Mouse (Mus musculus) olfactory bulb, adult 2 months (tissue): ENCODE data around the gene Pate2. TPM values are rescaled to one million over a fixed set of nuclear protein-coding genes. Genes with fewer than 3 reads are reported as not detected.

Experiments used
- H3K27ac ChIP-seq: fragments of 200-500 bp; 2 replicates; pipeline ENCODE4 v1.5.1; 2012; ENCODE audit warnings: low read depth, low read length; ENCODE audit not compliant: insufficient read depth
- H3K4me1 ChIP-seq: fragments of 200-500 bp; 2 replicates; pipeline ENCODE4 v1.6.1; 2012; ENCODE audit warnings: low read length; ENCODE audit not compliant: control insufficient read depth, insufficient read depth
- H3K4me3 ChIP-seq: fragments of 200-500 bp; 2 replicates; pipeline ENCODE4 v1.5.1; 2012; ENCODE audit warnings: mild to moderate bottlenecking, low read depth, low read length, moderate library complexity; ENCODE audit not compliant: insufficient read depth
- CTCF ChIP-seq: fragments of 200-500 bp; IDR thresholded peaks from 2 replicates; pipeline ENCODE4 v1.5.1; 2012; ENCODE audit warnings: low read depth, mild to moderate bottlenecking, low read length, moderate library complexity; ENCODE audit not compliant: insufficient read depth
- POLR2A ChIP-seq: fragments of 200-500 bp; IDR thresholded peaks from 2 replicates; pipeline ENCODE4 v1.6.1; 2012; ENCODE audit warnings: mild to moderate bottlenecking, low read depth, low read length, moderate library complexity; ENCODE audit not compliant: insufficient read depth
- WGBS: fragments of 180-500 bp; shearing (Covaris S2); methylation state at CpG from one replicate; pipeline ENCODE4 v1.1.7; 2018; 5-methylcytosine and 5-hydroxymethylcytosine counted together
- polyA plus RNA-seq: library from polyadenylated mRNA; stranded (reverse); fragments of >200 nt; gene quantifications from 2 replicates; pipeline ENCODE4 v1.2.4, GENCODE M21; 2012; ENCODE audit warnings: low replicate concordance; ENCODE audit not compliant: missing spikeins, insufficient read depth, insufficient read length

Pate2 gene
- polyA plus RNA-seq = not detected in 2 replicates

DNA sequence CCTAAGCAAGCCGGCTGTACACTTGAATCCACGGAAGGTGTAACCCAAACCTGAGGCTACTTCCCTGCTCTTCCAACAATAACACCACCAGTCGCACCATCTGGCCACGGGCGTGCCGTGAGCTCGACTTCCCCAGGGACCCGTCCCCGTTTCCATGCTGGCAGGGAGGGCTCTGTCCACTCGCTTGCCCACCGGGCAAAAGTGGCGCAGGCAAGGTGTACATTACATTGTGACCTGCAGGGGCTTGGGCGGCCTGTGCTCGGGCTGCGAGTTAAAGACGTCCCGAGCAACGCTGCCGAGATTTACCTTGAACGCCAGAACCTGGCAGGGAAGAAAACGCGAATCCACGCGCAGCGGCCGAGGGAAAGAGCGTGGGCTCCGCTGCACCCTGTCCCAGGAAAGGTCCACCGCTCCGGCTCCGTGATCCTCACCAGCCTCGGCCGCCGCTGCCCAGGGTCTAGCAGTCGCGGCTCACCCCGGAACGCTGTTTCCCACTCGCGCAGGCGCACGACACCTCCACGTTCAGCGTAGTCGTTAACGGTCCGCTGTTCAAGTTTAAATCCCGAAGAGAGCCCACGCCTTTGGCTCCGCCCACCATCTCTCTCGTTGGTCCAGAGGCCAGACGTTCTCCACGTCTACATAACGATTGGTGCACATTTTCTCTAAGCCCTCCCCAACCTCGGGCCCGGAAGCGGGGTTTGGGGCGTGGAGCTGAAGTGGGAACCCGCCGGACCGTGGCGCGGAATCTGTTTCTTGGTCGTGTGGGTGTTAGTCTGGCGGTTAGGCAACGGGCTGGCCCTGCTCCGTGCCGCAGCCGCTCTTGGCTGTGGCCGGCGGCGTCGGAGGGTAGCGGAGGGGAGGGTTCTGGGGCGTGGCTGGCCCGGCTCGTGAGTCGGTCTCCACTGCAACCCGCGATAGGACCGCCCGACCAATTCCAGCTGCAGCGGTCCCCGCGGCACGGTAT lies at the start of gene Pate2, which contains the start of gene Hyls1:
Pate2 (plus strand) TSS at position 714 of the 964 bp plus-strand sequence.
Hyls1 (minus strand) TSS at position 828 of the 964 bp plus-strand sequence.
- 1% methylated on average over 86 of the region's 86 CpGs for WGBS
- H3K27ac ChIP-seq = peak within 1 kb of the TSS; percentile 47
- peak within 1 kb of the TSS; percentile 82 for H3K4me3 ChIP-seq
- peaks cover 5% of the 10 kb centered on the region; the same call in 1 of the 2 replicates for H3K4me1 ChIP-seq
- TF ChIP-seq POLR2A = peak; percentile 65
- peak; percentile 40; the same call in 1 of the 2 replicates for TF ChIP-seq CTCF

DNA sequence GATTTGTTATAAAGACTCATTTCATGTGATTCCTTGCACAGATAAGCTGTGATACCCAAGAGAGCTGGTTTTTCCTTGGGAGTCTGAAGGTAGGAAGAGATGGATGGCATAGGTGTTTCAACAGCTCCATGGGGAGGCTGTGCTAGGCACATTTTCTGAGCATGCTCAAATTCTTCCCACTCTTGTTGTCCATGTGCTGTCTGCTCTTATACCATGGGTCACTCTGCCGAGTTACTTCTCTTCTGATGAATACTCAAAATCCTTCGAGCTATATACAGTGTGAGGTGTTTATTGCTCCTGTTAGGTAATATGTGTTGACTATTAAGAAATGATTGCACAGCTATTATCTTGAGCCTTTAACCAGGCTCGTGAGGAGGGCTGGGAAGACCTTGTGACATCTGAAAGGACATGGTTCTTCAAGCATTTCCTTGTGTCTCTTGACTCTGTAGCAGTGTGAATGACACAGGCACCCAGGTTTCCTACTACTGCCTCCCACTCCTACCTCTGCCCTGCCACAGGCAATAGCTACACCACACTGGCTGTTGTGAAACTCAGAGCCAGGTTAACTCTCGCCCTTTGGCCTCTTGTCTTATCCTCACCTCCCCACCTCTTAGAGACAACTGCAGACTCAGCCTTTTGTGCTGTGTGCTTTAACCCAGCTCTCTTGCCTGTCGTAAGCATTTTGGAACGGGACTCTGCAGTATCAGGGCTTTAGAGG lies 49.3 kb upstream of the Pate2 start:
- 93% methylated on average over 6 of the region's 6 CpGs for WGBS
- no peak for TF ChIP-seq CTCF
- no peak for TF ChIP-seq POLR2A

DNA sequence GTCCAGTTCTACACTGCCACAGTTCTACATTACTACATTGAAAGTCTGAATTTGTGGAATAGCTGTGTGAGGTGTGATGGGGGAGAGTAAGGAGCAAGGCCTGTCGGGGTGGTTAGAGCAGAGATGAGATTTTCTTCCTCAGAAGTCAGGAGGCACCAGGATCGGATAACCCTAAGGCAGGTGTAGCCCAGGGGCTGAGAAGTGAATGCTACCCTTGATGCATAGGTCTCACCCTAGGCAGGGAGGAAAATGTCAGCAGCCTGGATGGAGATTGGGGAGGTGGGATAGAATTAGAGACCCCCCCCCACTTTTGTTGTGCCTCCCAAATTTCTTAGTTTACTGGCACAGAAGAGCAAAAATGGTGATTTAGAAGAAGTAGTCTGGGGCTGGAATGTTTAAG lies 47.8 kb upstream of the Pate2 start:
- no peak overlapping the region for H3K27ac ChIP-seq
- WGBS = 82% methylated on average over 2 of the region's 2 CpGs

More for the DNA sequence above, 49.3 kb upstream of the Pate2 start:
- no peak overlapping the region for H3K4me3 ChIP-seq
- H3K4me1 ChIP-seq = peaks cover 8% of the 10 kb centered on the region
- no peak overlapping the region for H3K27ac ChIP-seq

DNA sequence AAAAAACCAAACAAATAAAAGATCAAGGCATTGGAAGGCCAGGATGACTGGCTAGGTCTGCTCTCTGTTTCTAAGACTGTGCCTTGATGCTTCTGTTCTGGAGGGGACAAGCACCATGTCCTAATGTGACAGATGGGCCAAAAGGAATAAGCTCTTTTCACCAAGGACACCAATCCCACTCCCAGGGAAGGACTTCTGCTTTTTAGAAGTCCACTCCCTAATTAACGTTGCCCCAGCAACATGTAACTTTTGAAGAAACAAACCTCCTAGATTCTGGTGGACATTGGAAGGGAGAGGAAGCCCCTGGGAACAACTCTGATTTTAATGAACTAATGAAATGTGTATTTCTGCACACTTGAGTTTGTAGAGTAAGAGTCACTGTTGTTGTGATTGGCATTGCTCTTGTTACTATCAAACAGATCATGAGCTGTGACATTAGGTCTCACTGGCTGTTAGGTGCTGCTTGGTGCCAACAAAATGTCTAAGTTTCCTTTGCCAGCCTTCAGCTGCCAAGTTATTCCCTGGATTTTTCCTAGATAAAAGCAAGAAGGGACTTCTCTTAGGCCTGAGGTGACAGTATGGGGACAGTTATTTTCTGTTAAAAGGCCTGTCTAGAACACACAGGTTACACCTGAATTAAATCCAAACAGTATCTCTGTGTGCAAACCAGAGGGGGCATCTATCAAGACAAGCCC lies 47.1 kb upstream of the Pate2 start:
- no peak overlapping the region for H3K4me3 ChIP-seq
- 82% methylated on average over 1 of the region's 1 CpGs for WGBS
- TF ChIP-seq CTCF (no peak), POLR2A (no peak)
- peaks cover 8% of the 10 kb centered on the region for H3K4me1 ChIP-seq
- H3K27ac ChIP-seq = no peak overlapping the region

More for the DNA sequence above, 47.8 kb upstream of the Pate2 start:
- Histone ChIP-seq H3K4me3 (no peak overlapping the region), H3K4me1 (peaks cover 8% of the 10 kb centered on the region)
- no peak for TF ChIP-seq CTCF
- TF ChIP-seq POLR2A = no peak

DNA sequence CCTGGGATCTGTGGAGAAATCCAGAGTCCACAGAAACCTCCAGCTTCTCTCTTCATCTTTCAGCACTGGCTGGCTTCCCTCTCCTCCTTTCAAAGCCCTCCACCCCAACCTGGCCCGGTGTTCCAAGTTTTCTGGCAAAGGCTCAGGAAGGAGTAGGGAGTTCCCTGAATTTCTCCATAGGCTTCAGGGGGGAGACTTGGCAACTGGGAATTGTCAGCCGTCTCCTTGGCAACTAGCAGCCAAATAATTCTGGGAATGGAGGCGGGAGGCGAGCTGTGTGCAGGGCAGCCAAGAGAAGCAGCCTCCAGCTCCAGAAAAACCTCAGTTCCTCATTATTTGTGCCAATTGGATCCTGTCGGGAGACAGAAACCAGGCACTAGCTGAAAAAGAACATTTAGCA lies 46.5 kb upstream of the Pate2 start:
- WGBS = 11% methylated on average over 5 of the region's 5 CpGs
- Histone ChIP-seq H3K4me1 (peaks cover 8% of the 10 kb centered on the region), H3K4me3 (no peak overlapping the region), H3K27ac (peak overlapping the region; percentile 75)
- TF ChIP-seq POLR2A = no peak
- no peak for TF ChIP-seq CTCF

DNA sequence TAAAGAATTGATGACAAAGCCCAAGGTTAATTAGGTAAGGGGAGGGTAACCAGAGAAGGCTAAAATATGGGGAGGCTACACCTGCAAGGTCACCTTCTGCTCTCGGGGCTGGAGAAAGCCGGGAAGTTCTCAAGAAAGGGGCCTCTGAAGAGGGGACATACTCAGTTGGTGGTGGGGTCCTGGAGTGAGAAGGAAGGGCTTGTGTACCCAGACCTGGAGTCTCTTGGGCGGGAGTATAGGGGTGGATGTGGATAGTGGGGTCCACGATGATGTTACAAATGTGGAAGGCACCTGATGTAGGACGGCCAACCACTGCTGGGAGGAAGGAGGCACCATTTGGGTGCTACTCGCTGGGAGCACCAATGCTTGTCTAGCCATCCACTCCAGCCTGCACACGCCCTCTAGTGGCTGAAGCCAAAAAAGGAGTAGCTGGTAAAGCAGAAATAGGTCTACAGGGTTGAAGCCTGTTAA lies 46.1 kb upstream of the Pate2 start:
- Histone ChIP-seq H3K4me3 (peak overlapping the region; percentile 19), H3K27ac (peak overlapping the region; percentile 75), H3K4me1 (peaks cover 8% of the 10 kb centered on the region)
- WGBS = 6% methylated on average over 7 of the region's 7 CpGs
- no peak for TF ChIP-seq POLR2A
- peak; percentile 31; the same call in 1 of the 2 replicates for TF ChIP-seq CTCF

DNA sequence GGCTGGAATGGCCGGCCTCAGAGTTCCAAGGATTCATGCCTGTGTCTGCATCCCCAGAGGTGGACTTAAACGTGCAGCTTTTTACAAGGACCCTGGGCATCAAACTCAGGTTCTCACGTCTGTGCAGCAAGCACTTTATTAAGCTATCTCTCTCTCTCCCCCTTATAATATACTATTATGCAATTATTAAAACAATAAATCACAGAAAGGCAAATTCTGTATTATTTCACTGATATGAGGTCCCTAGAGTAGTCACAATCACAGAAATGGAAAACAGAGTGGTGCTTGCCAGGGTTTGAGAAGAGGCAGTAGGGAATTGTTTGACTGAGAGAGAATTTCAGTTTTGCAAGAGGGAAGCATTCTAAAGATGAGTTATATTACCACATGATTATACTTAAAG lies 40.9 kb upstream of the Pate2 start:
- no peak for TF ChIP-seq POLR2A
- no peak for TF ChIP-seq CTCF
- WGBS = 76% methylated on average over 3 of the region's 3 CpGs
- H3K4me3 ChIP-seq = no peak overlapping the region
- H3K4me1 ChIP-seq = no peaks in the 10 kb centered on the region
- no peak overlapping the region for H3K27ac ChIP-seq

DNA sequence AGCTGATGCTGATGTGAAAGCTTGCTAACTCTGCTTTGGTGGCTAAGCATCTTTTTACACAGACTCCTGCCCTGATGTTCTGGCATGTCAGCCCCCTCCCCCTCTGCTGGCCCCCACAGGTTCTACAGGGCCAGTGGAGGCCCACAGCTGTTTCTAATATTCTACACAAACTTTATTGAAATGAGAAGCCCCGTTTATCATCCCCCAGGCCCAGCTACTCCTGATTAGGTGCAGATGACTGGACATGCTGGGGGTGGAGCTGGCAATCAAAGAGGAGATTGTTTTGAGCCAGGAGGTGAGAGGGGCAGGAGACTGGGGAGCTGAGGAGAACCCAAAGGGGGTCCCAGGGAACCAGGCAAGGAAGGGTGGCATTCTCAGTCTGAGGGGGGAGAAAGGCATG lies 40.3 kb upstream of the Pate2 start:
- Histone ChIP-seq H3K27ac (no peak overlapping the region), H3K4me3 (no peak overlapping the region), H3K4me1 (no peaks in the 10 kb centered on the region)
- TF ChIP-seq CTCF = no peak
- no peak for TF ChIP-seq POLR2A
- WGBS = 13% methylated on average over 1 of the region's 1 CpGs
